Mouse (Mus musculus) heart, embryonic 13.5 days (tissue): Measurements from ENCODE around the gene Fcgr1. TPM values are rescaled to one million over a fixed set of nuclear protein-coding genes. Genes with fewer than 3 reads are reported as not detected.
A peak's percentile ranks its signal among the peaks of the same experiment; 100 is the strongest.
"Not testable (repeated sequence)": the region's sequence is repeated elsewhere in the genome, so short reads cannot be mapped to it uniquely, and the experiment has no call there.

Source experiments
- ATAC-seq: fragments of 200-750 bp; cut with Nextera tagmentation; 2 replicates; pipeline ENCODE4 v1.8.0; 2017; ENCODE audit warnings: moderate TSS enrichment; ENCODE audit not compliant: insufficient number of reproducible peaks, low FRiP score, low TSS enrichment; ENCODE audit errors: extremely low read depth
- H3K27ac ChIP-seq: fragments of 300-500 bp; sonication (generic); replicated peaks from 2 replicates; pipeline ENCODE4 v1.5.1; 2015; ENCODE audit warnings: moderate library complexity, mild to moderate bottlenecking, inconsistent platforms
- H3K27me3 ChIP-seq: fragments of 300-500 bp; sonication (generic); replicated peaks from 2 replicates; pipeline ENCODE4 v1.6.1; 2015; ENCODE audit warnings: mild to moderate bottlenecking, inconsistent platforms
- H3K36me3 ChIP-seq: fragments of 300-500 bp; sonication (generic); 2 replicates; pipeline ENCODE4 v1.6.1; 2015; ENCODE audit warnings: mild to moderate bottlenecking, inconsistent platforms
- H3K4me1 ChIP-seq: fragments of 300-500 bp; sonication (generic); 2 replicates; pipeline ENCODE4 v1.6.1; 2015; ENCODE audit warnings: inconsistent platforms
- H3K4me2 ChIP-seq: fragments of 300-500 bp; sonication (generic); 2 replicates; pipeline ENCODE4 v1.6.1; 2015; ENCODE audit warnings: inconsistent platforms, mild to moderate bottlenecking, moderate library complexity
- H3K4me3 ChIP-seq: fragments of 300-500 bp; sonication (generic); 2 replicates; pipeline ENCODE4 v1.5.1; 2015; ENCODE audit warnings: moderate library complexity, mild to moderate bottlenecking, inconsistent platforms
- H3K9ac ChIP-seq: fragments of 300-500 bp; sonication (generic); 2 replicates; pipeline ENCODE4 v1.6.1; 2015; ENCODE audit warnings: inconsistent platforms, mild to moderate bottlenecking, moderate library complexity
- H3K9me3 ChIP-seq: fragments of 300-500 bp; sonication (generic); 2 replicates; pipeline ENCODE4 v1.6.1; 2016; ENCODE audit warnings: inconsistent platforms
- WGBS: fragments of 180-500 bp; shearing (Covaris S2); methylation state at CpG from one replicate; pipeline ENCODE4 v1.1.7; 2015; ENCODE audit warnings: mixed read lengths; 5-methylcytosine and 5-hydroxymethylcytosine counted together
- polyA plus RNA-seq: library from polyadenylated mRNA; unstranded; fragments of >200 nt; fragmentation: Nextera tagmentation; extraction: Ambion mirVana; gene quantifications from 2 replicates; pipeline ENCODE4 v1.2.1, GENCODE M21; 2015

The Fcgr1 gene
- polyA plus RNA-seq, 1 experiment from 2014 or later = 1.3 TPM

DNA sequence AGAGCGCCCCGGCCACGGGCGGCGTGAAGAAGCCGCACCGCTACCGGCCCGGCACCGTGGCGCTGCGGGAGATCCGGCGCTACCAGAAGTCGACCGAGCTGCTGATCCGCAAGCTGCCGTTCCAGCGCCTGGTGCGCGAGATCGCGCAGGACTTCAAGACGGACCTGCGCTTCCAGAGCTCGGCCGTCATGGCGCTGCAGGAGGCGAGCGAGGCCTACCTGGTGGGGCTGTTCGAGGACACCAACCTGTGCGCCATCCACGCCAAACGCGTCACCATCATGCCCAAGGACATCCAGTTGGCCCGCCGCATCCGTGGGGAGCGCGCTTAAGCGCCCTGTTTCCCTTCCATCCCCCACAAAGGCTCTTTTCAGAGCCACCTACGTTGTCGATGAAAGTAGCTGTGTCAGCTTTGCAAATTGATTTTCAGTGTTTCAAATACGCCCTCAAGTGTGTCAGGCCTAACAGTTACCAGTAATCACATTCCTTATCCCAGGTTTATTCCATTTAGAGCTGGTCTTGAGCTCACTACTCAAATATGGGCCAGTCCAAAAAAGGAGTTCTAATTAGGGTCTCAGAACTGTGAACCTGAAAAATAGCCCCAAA lies 24.9 kb downstream of the Fcgr1 start:
- peak overlapping the region; percentile 95 for H3K27ac ChIP-seq
- H3K27me3 ChIP-seq, ATAC-seq, H3K9me3 ChIP-seq, H3K36me3 ChIP-seq: not testable (repeated sequence)
- H3K9ac ChIP-seq = peak overlapping the region; percentile 85
- 2% methylated on average over 14 of the region's 44 CpGs for WGBS
- peak overlapping the region; percentile 62 for H3K4me3 ChIP-seq
- peak overlapping the region; percentile 86 for H3K4me2 ChIP-seq
- peaks cover 28% of the 10 kb centered on the region for H3K4me1 ChIP-seq

DNA sequence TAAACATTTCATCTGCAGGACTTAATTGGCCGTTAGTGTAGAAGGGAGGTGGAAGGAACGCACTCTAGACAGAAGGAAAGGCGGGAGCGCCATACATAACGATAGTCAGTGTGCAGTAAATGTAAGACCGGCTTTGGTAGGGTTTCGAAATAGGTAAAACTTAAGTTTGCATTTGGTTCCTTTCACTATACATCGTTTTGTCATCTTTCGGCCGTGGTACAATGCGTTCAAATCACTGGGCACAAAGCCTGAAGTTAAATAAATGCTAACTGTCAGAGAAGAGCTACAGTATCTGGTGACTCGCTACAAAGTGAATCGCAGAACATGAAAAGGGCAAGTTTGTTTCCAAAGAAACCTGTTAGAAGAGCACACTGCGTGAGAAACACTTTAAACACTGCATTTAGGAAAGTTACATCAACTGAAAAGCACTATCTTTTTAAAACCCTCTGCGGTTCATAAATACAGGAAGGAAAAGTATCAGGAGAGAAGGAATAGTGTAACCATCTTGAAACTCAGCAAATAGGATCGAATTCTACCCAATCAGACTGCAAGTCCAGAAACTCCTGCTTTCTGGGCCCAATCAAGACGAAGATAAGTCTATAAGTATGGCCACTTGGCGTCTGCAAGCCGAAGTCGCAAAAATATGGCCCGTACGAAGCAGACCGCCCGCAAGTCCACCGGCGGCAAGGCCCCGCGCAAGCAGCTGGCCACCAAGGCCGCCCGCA lies 25.6 kb downstream of the Fcgr1 start, which contains the start of gene Hist2h3b:
Gene Hist2h3b (plus strand): TSS at position 604 of the 725 bp plus-strand sequence.
- peak within 1 kb of the TSS; percentile 86 for H3K4me2 ChIP-seq
- no peak for ATAC-seq
- H3K9me3 ChIP-seq = no peaks in the 10 kb centered on the region
- H3K4me3 ChIP-seq = peak within 1 kb of the TSS; percentile 62
- no peaks in the 10 kb centered on the region for H3K27me3 ChIP-seq
- no peaks in the 10 kb centered on the region for H3K36me3 ChIP-seq
- 22% methylated on average over 30 of the region's 30 CpGs for WGBS
- H3K4me1 ChIP-seq = peaks cover 29% of the 10 kb centered on the region
- H3K9ac ChIP-seq = peak within 1 kb of the TSS; percentile 85
- peak within 1 kb of the TSS; percentile 95 for H3K27ac ChIP-seq

DNA sequence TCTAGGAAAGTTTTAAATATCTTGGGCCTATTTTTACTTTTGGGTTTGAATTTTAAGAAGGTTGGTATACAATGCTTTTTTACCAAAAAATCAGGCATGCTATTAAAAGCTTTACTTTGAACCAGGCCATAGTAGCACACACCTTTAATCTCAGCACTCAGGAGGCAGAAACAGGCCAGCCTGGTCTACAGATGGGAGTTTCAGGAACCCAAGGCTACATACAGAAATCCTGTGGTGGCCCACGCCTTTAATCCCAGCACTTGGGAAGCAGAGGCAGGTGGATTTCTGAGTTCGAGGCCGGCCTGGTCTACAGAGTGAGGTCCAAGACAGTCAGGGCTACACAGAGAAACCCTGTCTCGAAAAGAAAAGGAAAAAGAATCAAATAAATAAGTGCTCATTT lies 26.2 kb downstream of the Fcgr1 start:
- H3K9ac ChIP-seq = no peak overlapping the region
- no peaks in the 10 kb centered on the region for H3K27me3 ChIP-seq
- WGBS = 84% methylated on average over 4 of the region's 4 CpGs
- no peak for ATAC-seq
- H3K4me1 ChIP-seq = peaks cover 30% of the 10 kb centered on the region
- H3K9me3 ChIP-seq = no peaks in the 10 kb centered on the region
- peak overlapping the region; percentile 86 for H3K4me2 ChIP-seq
- H3K27ac ChIP-seq = peak overlapping the region; percentile 81
- no peak overlapping the region for H3K4me3 ChIP-seq
- H3K36me3 ChIP-seq = no peaks in the 10 kb centered on the region

GRCm38 (mm10) chr3:96266132-96266710 lies 27.5 kb downstream of the Fcgr1 start:
- 61% methylated on average over 8 of the region's 8 CpGs for WGBS
- H3K27ac ChIP-seq = no peak overlapping the region
- no peak overlapping the region for H3K4me2 ChIP-seq

GRCm38 (mm10) chr3:96264404-96264949 lies 29.3 kb downstream of the Fcgr1 start:
- Histone ChIP-seq H3K9ac (peak overlapping the region; percentile 94), H3K36me3 (no peaks in the 10 kb centered on the region), H3K4me3 (peak overlapping the region; percentile 58), H3K27ac (peak overlapping the region; percentile 96), H3K4me2 (peak overlapping the region; percentile 85), H3K9me3 (no peaks in the 10 kb centered on the region), H3K4me1 (peaks cover 41% of the 10 kb centered on the region), H3K27me3 (no peaks in the 10 kb centered on the region)
- 72% methylated on average over 7 of the region's 7 CpGs for WGBS
- no peak for ATAC-seq

More at GRCm38 (mm10) chr3:96266132-96266710, 27.5 kb downstream of the Fcgr1 start:
- peaks cover 43% of the 10 kb centered on the region for H3K4me1 ChIP-seq
- H3K9me3 ChIP-seq = no peaks in the 10 kb centered on the region
- H3K27me3 ChIP-seq = no peaks in the 10 kb centered on the region
- no peak for ATAC-seq
- H3K36me3 ChIP-seq = no peaks in the 10 kb centered on the region
- H3K4me3 ChIP-seq = no peak overlapping the region
- H3K9ac ChIP-seq = no peak overlapping the region

DNA sequence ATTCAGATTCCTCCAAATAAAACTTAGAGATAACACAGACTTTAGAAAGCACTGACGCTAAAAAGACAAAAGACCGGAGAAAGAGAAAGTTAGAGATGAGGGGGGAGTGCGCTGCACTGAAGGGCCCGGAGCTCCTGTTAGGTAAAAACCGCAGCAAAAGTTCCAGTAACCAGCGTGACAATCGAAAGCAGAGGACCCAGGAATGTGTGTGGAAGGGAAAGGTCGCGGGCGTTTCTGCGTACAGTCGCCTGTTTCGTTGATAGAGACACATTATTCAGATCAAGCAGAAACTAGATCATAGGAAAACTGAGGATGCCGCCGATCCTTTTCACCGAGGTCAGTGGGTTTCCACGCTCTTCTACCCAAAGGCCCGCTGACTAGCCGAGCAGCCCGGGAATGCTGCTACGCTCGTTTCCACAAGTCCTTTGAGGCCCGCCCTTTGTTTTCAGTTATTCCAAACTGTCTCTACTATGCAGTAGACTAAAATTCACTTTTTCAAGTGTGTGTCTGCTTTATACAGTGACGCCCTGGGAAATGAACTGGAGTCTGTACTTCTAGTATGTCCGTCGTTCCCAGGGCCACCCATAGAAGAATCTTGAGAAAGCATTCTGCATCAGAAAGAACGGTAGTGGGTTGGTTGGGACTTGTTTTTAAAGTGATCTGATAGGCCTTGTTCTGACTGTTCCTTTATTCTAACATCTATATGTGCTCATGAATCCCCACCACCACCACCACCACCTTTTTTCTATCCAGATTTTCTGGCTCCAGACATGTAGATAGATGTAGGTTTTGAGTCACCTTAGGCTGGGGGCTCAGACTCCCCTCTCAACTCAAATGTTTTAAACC lies 30.0 kb downstream of the Fcgr1 start:
- no peak for ATAC-seq
- peak overlapping the region; percentile 85 for H3K4me2 ChIP-seq
- peaks cover 39% of the 10 kb centered on the region for H3K4me1 ChIP-seq
- no peaks in the 10 kb centered on the region for H3K9me3 ChIP-seq
- H3K27ac ChIP-seq = peak overlapping the region; percentile 96
- peak overlapping the region; percentile 94 for H3K9ac ChIP-seq
- H3K4me3 ChIP-seq = peak overlapping the region; percentile 58
- no peaks in the 10 kb centered on the region for H3K36me3 ChIP-seq
- WGBS = 8% methylated on average over 27 of the region's 27 CpGs
- H3K27me3 ChIP-seq = no peaks in the 10 kb centered on the region

DNA sequence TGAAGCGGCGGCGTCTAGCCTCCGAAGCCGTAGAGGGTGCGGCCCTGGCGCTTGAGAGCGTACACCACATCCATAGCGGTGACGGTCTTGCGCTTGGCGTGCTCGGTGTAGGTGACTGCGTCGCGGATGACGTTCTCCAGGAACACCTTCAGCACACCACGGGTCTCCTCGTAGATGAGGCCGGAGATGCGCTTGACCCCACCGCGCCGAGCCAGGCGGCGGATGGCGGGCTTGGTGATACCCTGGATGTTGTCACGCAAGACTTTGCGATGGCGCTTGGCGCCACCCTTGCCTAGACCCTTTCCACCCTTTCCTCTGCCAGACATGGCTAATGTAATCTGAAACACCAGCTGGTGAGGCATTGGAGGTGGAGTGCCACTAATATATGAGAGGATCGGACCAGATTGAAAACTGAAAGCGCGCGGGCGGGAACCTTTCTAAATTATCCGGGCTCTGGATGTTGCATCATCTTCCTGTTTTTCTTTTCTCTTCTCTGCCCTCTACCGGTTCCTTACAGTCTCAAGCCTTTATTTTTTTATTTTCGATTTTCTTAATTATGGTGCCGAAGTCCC lies 30.7 kb downstream of the Fcgr1 start, which contains the start of gene Hist2h4:
Gene Hist2h4 (minus strand): TSS at position 333 of the 572 bp plus-strand sequence.
- under 1% methylated on average over 40 of the region's 40 CpGs for WGBS
- peak within 1 kb of the TSS; percentile 85 for H3K4me2 ChIP-seq
- H3K27me3 ChIP-seq = no peaks in the 10 kb centered on the region
- peak within 1 kb of the TSS; percentile 96 for H3K27ac ChIP-seq
- no peaks in the 10 kb centered on the region for H3K9me3 ChIP-seq
- peak within 1 kb of the TSS; percentile 94 for H3K9ac ChIP-seq
- peak within 1 kb of the TSS; percentile 58 for H3K4me3 ChIP-seq
- no peaks in the 10 kb centered on the region for H3K36me3 ChIP-seq
- peaks cover 37% of the 10 kb centered on the region for H3K4me1 ChIP-seq
- ATAC-seq = peak; percentile 54; the same call in 1 of the 2 replicates

GRCm38 (mm10) chr3:96262216-96262875 lies 31.4 kb downstream of the Fcgr1 start:
- H3K4me1 ChIP-seq = peaks cover 31% of the 10 kb centered on the region
- H3K4me3 ChIP-seq = peak overlapping the region; percentile 58
- ATAC-seq = peak; percentile 81
- no peaks in the 10 kb centered on the region for H3K36me3 ChIP-seq
- peak overlapping the region; percentile 94 for H3K9ac ChIP-seq
- H3K4me2 ChIP-seq = peak overlapping the region; percentile 85
- peak overlapping the region; percentile 96 for H3K27ac ChIP-seq
- no peaks in the 10 kb centered on the region for H3K9me3 ChIP-seq
- no peaks in the 10 kb centered on the region for H3K27me3 ChIP-seq
- under 1% methylated on average over 19 of the region's 19 CpGs for whole genome bisulfite sequencing

DNA sequence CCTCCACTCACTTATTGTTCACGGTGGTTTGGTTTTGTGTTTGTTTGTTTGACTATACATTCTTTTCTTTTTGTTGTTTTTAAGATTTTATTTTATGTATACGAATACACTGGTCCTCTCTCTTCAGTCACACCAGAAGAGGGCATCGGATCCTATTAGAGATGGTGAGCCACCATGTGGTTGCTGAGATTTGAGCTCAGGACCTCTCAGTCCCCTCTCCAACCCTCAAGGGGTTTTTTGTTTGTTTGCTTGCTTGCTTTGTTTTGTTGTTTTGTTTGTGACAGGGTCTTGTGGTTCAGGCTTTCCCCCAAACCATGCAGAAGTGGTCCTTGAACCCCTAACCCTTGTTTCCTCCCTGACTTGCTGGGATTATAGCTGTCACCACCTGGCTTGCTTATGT lies 32.1 kb downstream of the Fcgr1 start:
- no peaks in the 10 kb centered on the region for H3K9me3 ChIP-seq
- peak overlapping the region; percentile 85 for H3K4me2 ChIP-seq
- peaks cover 31% of the 10 kb centered on the region for H3K4me1 ChIP-seq
- peak overlapping the region; percentile 96 for H3K27ac ChIP-seq
- 58% methylated on average over 3 of the region's 3 CpGs for WGBS
- no peaks in the 10 kb centered on the region for H3K36me3 ChIP-seq
- peak overlapping the region; percentile 58 for H3K4me3 ChIP-seq
- ATAC-seq = no peak
- H3K9ac ChIP-seq = peak overlapping the region; percentile 94
- no peaks in the 10 kb centered on the region for H3K27me3 ChIP-seq

DNA sequence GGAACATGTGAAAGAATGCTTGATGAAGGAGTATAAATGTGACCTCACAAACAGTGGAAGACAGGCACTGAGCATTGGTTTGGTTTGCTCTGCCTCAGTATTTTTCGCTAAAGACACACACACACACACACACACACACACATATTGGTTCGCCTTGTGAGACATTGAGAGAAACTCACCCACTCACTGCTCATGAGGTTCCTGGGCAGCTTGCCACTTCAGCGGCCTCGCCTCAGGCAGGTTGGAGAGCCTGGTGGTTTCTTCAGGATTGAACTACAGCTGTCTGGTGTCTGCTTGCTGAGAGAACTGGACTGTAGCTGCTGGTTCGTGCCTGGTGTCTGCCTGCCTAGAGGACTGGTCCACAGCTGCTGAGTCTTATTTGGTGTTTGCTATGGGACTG lies 33.5 kb downstream of the Fcgr1 start:
- H3K4me2 ChIP-seq = no peak overlapping the region
- no peaks in the 10 kb centered on the region for H3K9me3 ChIP-seq
- H3K36me3 ChIP-seq = no peaks in the 10 kb centered on the region
- H3K4me3 ChIP-seq = no peak overlapping the region
- no peak for ATAC-seq
- H3K27me3 ChIP-seq = no peaks in the 10 kb centered on the region
- H3K4me1 ChIP-seq = peaks cover 30% of the 10 kb centered on the region
- H3K27ac ChIP-seq = no peak overlapping the region
- WGBS = 83% methylated on average over 5 of the region's 5 CpGs
- no peak overlapping the region for H3K9ac ChIP-seq
